Mouse (Mus musculus) heart, postnatal 36 days (tissue): ENCODE results near the gene Gtpbp2. TPM values are rescaled to one million over a fixed set of nuclear protein-coding genes. Genes with fewer than 3 reads are reported as not detected.
A peak's percentile ranks its signal among the peaks of the same experiment; 100 is the strongest.

ENCODE experiments used
- DNase-seq, 2 experiments: peaks; one replicate each; pipeline ENCODE4 v3.0.0; 2021 to 2022
- intact Hi-C: fragments of 180-260 bp; cut with DNase I; formaldehyde crosslinking; loops from one replicate; pipeline ENCODE4 v1.15.1; 2025
- total RNA-seq, 2 experiments: library from RNA; stranded (reverse); gene quantifications; 2 replicates each; pipeline ENCODE4 v1.2.3; 2021

Gene Gtpbp2
- total RNA-seq, 2 experiments from 2014 or later = 65.1 to 72.2 TPM

GRCm38 (mm10) chr17:46152847-46153782 is 7.7 kb upstream of the Gtpbp2 start, which contains the start of gene Mad2l1bp:
Mad2l1bp (minus strand) TSS chr17:46153553.
- intact Hi-C loops = no loop called here
- DNase-seq = peak; percentile 86 to 88

GRCm38 (mm10) chr17:46154336-46154735 is 6.5 kb upstream of the Gtpbp2 start:
- intact Hi-C loops = no loop called here
- no peak for DNase-seq

GRCm38 (mm10) chr17:46156680-46157079 is 4.2 kb upstream of the Gtpbp2 start:
- no peak for DNase-seq
- intact Hi-C loops = no loop called here

GRCm38 (mm10) chr17:46157131-46157530 is 3.7 kb upstream of the Gtpbp2 start:
- DNase-seq = no peak
- intact Hi-C loops = no loop called here

- DNase-seq = no peak
- intact Hi-C loops = no loop called here
Measured at GRCm38 (mm10) chr17:46159236-46159635, 1.6 kb upstream of the Gtpbp2 start.

GRCm38 (mm10) chr17:46160090-46160662 is 656 bp upstream of the Gtpbp2 start:
- intact Hi-C loops = loop anchor here (10.0 kb wide), 1 partner anchor 595 kb away; the partner anchor contains the start of gene Slc35b2
- DNase-seq = peak; percentile 93 to 94

GRCm38 (mm10) chr17:46161179-46161578 is 347 bp downstream of the Gtpbp2 start:
- intact Hi-C loops = loop anchor here (10.0 kb wide), 1 partner anchor 596 kb away; the partner anchor contains the start of gene Slc35b2
- DNase-seq = peak in 1 of 2 experiments; percentile 44

- intact Hi-C loops = loop anchor here (10.0 kb wide), 1 partner anchor 597 kb away; the partner anchor contains the start of gene Slc35b2
- DNase-seq = no peak
Measured at GRCm38 (mm10) chr17:46161710-46162109, 878 bp downstream of the Gtpbp2 start.

GRCm38 (mm10) chr17:46162551-46162950 is 1.7 kb downstream of the Gtpbp2 start:
- intact Hi-C loops = loop anchor here (10.0 kb wide), 1 partner anchor 598 kb away; the partner anchor contains the start of gene Slc35b2
- no peak for DNase-seq

- intact Hi-C loops = loop anchor here (10.0 kb wide), 1 partner anchor 598 kb away; the partner anchor contains the start of gene Slc35b2
- peak in 1 of 2 experiments; percentile 30 for DNase-seq
Measured at GRCm38 (mm10) chr17:46162951-46163421, 2.2 kb downstream of the Gtpbp2 start.

- intact Hi-C loops = loop anchor here (10.0 kb wide), 1 partner anchor 600 kb away; the partner anchor contains the start of gene Slc35b2
- no peak for DNase-seq
Measured at GRCm38 (mm10) chr17:46164301-46164700, 3.5 kb downstream of the Gtpbp2 start.

GRCm38 (mm10) chr17:46164791-46165190 is 4.0 kb downstream of the Gtpbp2 start:
- intact Hi-C loops = loop anchor here (10.0 kb wide), 1 partner anchor 600 kb away; the partner anchor contains the start of gene Slc35b2

GRCm38 (mm10) chr17:46165460-46165859 is 4.6 kb downstream of the Gtpbp2 start:
- intact Hi-C loops = loop anchor here (10.0 kb wide), 1 partner anchor 601 kb away; the partner anchor contains the start of gene Slc35b2
- no peak for DNase-seq

More at GRCm38 (mm10) chr17:46164791-46165190, 4.0 kb downstream of the Gtpbp2 start:
- DNase-seq = no peak

GRCm38 (mm10) chr17:46166270-46166669 is 5.4 kb downstream of the Gtpbp2 start:
- intact Hi-C loops = loop anchor here (10.0 kb wide), 1 partner anchor 601 kb away; the partner anchor contains the start of gene Slc35b2
- no peak for DNase-seq

GRCm38 (mm10) chr17:46167014-46167413 is 6.2 kb downstream of the Gtpbp2 start:
- no peak for DNase-seq
- intact Hi-C loops = loop anchor here (10.0 kb wide), 1 partner anchor 602 kb away; the partner anchor contains the start of gene Slc35b2

- intact Hi-C loops = loop anchor here (10.0 kb wide), 1 partner anchor 604 kb away; the partner anchor contains the start of gene Slc35b2
- DNase-seq = no peak
Measured at GRCm38 (mm10) chr17:46168318-46168717, 7.5 kb downstream of the Gtpbp2 start.

GRCm38 (mm10) chr17:46168768-46169167 is 7.9 kb downstream of the Gtpbp2 start:
- intact Hi-C loops = loop anchor here (10.0 kb wide), 1 partner anchor 604 kb away; the partner anchor contains the start of gene Slc35b2
- DNase-seq = no peak

GRCm38 (mm10) chr17:46170538-46170937 is 9.7 kb downstream of the Gtpbp2 start:
- intact Hi-C loops = no loop called here
- no peak for DNase-seq

GRCm38 (mm10) chr17:46182273-46182672 is 21.4 kb downstream of the Gtpbp2 start:
- intact Hi-C loops = no loop called here
- DNase-seq = no peak

- intact Hi-C loops = no loop called here
Measured at GRCm38 (mm10) chr17:46188829-46189228, 28.0 kb downstream of the Gtpbp2 start.

More at GRCm38 (mm10) chr17:46188829-46189228, 28.0 kb downstream of the Gtpbp2 start:
- no peak for DNase-seq
